Mouse (Mus musculus) olfactory bulb, adult 2 months (tissue): ENCODE data around the gene Itga6.

Experiments
- CTCF ChIP-seq: fragments of 200-500 bp; IDR thresholded peaks from 2 replicates; pipeline ENCODE4 v1.5.1; 2012; ENCODE audit warnings: low read depth, mild to moderate bottlenecking, low read length, moderate library complexity; ENCODE audit not compliant: insufficient read depth
- POLR2A ChIP-seq: fragments of 200-500 bp; IDR thresholded peaks from 2 replicates; pipeline ENCODE4 v1.6.1; 2012; ENCODE audit warnings: mild to moderate bottlenecking, low read depth, low read length, moderate library complexity; ENCODE audit not compliant: insufficient read depth

GRCm38 (mm10) chr2:71855076-71855475 lies 109.7 kb downstream of the Itga6 start:
- TF ChIP-seq CTCF (no peak), POLR2A (no peak)
